Mouse (Mus musculus): ENCODE data around the gene Chad. TPM values are rescaled to one million over a fixed set of nuclear protein-coding genes. Genes with fewer than 3 reads are reported as not detected.

The Chad gene
- polyA plus RNA-seq, 1 experiment from 2014 or later, result 0.41 TPM

GRCm38 (mm10) chr11:94539761-94540160 is 25.1 kb upstream of the Chad start:
- WGBS, result 79% methylated on average over 7 of the region's 7 CpGs
- no peak overlapping the region for H3K9ac ChIP-seq (ENCODE audit: low read depth, low read length)
- no peak overlapping the region for H3K27ac ChIP-seq
- H3K36me3 ChIP-seq (ENCODE audit: insufficient read depth, low read length), result no peaks in the 10 kb centered on the region
- ATAC-seq (replicated peaks; ENCODE audit: low FRiP score, low read depth) (no peak), DNase-seq (ENCODE audit: low spot score) (no peak)
- no peak overlapping the region for H3K4me2 ChIP-seq (ENCODE audit: low read length)
- H3K9me3 ChIP-seq (replicated peaks; ENCODE audit: low read length), result no peaks in the 10 kb centered on the region
- H3K4me3 ChIP-seq (replicated peaks; ENCODE audit: low read depth, low read length), result no peak overlapping the region
- H3K4me1 ChIP-seq (replicated peaks; ENCODE audit: insufficient read depth, low read length), result no peaks in the 10 kb centered on the region
- H3K27me3 ChIP-seq (ENCODE audit: insufficient read depth, low read length), result no peaks in the 10 kb centered on the region
- no peak for TF ChIP-seq CTCF (IDR thresholded peaks at IDR 0.05; ENCODE audit: low read depth)

GRCm38 (mm10) chr11:94542400-94542799 is 22.4 kb upstream of the Chad start:
- H3K27me3 ChIP-seq (ENCODE audit: insufficient read depth, low read length), result no peaks in the 10 kb centered on the region
- no peak overlapping the region for H3K9ac ChIP-seq (ENCODE audit: low read depth, low read length)
- WGBS, result 86% methylated on average over 4 of the region's 4 CpGs
- no peak overlapping the region for H3K4me3 ChIP-seq (replicated peaks; ENCODE audit: low read depth, low read length)
- H3K27ac ChIP-seq, result no peak overlapping the region
- H3K4me2 ChIP-seq (ENCODE audit: low read length), result no peak overlapping the region
- H3K36me3 ChIP-seq (ENCODE audit: insufficient read depth, low read length), result no peaks in the 10 kb centered on the region
- no peaks in the 10 kb centered on the region for H3K4me1 ChIP-seq (replicated peaks; ENCODE audit: insufficient read depth, low read length)
- no peaks in the 10 kb centered on the region for H3K9me3 ChIP-seq (replicated peaks; ENCODE audit: low read length)
- DNase-seq (ENCODE audit: low spot score) (no peak), ATAC-seq (replicated peaks; ENCODE audit: low FRiP score, low read depth) (no peak)
- TF ChIP-seq CTCF (IDR thresholded peaks at IDR 0.05; ENCODE audit: low read depth), result no peak

DNA sequence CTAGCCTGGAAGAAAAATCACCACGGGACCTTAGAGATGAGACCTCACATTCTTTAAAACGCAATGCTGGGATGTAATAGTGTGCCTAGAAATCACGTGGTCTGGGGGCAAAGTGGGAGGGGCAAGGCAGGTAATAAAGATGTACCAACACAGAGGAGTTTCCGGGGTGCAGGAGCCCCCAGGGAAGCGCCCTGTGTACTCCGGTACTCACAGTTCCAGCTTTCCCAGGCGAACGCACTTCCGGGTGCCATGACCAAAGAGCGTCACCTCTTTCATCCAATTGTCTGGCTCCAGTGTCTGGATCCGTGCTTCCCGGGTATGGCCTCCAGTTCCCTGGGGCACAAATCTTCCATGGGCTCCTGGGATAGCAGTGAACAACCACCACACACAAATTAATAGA is 21.5 kb upstream of the Chad start:
- Histone ChIP-seq H3K4me3 (replicated peaks; ENCODE audit: low read depth, low read length) (no peak overlapping the region), H3K4me1 (replicated peaks; ENCODE audit: insufficient read depth, low read length) (peaks cover 3% of the 10 kb centered on the region; the same call in 1 of the 2 replicates), H3K27me3 (ENCODE audit: insufficient read depth, low read length) (no peaks in the 10 kb centered on the region), H3K36me3 (ENCODE audit: insufficient read depth, low read length) (no peaks in the 10 kb centered on the region), H3K27ac (no peak overlapping the region), H3K9me3 (replicated peaks; ENCODE audit: low read length) (no peaks in the 10 kb centered on the region), H3K4me2 (ENCODE audit: low read length) (no peak overlapping the region), H3K9ac (ENCODE audit: low read depth, low read length) (no peak overlapping the region)
- no peak for TF ChIP-seq CTCF (IDR thresholded peaks at IDR 0.05; ENCODE audit: low read depth)
- 87% methylated on average over 12 of the region's 12 CpGs for WGBS
- no peak for ATAC-seq (replicated peaks; ENCODE audit: low FRiP score, low read depth)
- no peak for DNase-seq (ENCODE audit: low spot score)

GRCm38 (mm10) chr11:94543932-94544331 is 20.9 kb upstream of the Chad start:
- no peak for ATAC-seq (replicated peaks; ENCODE audit: low FRiP score, low read depth)
- 21% methylated on average over 9 of the region's 9 CpGs for WGBS
- peak overlapping the region; percentile 31; the same call in 1 of the 2 replicates for H3K27ac ChIP-seq
- H3K27me3 ChIP-seq (ENCODE audit: insufficient read depth, low read length), result no peaks in the 10 kb centered on the region
- H3K4me1 ChIP-seq (replicated peaks; ENCODE audit: insufficient read depth, low read length), result peaks cover 7% of the 10 kb centered on the region; the same call in 1 of the 2 replicates
- no peak overlapping the region for H3K9ac ChIP-seq (ENCODE audit: low read depth, low read length)
- no peaks in the 10 kb centered on the region for H3K36me3 ChIP-seq (ENCODE audit: insufficient read depth, low read length)
- peak; percentile 93 for DNase-seq (ENCODE audit: low spot score)
- no peaks in the 10 kb centered on the region for H3K9me3 ChIP-seq (replicated peaks; ENCODE audit: low read length)
- H3K4me3 ChIP-seq (replicated peaks; ENCODE audit: low read depth, low read length), result no peak overlapping the region
- peak overlapping the region; percentile 39 for H3K4me2 ChIP-seq (ENCODE audit: low read length)
- TF ChIP-seq CTCF (IDR thresholded peaks at IDR 0.05; ENCODE audit: low read depth), result peak; percentile 95

DNA sequence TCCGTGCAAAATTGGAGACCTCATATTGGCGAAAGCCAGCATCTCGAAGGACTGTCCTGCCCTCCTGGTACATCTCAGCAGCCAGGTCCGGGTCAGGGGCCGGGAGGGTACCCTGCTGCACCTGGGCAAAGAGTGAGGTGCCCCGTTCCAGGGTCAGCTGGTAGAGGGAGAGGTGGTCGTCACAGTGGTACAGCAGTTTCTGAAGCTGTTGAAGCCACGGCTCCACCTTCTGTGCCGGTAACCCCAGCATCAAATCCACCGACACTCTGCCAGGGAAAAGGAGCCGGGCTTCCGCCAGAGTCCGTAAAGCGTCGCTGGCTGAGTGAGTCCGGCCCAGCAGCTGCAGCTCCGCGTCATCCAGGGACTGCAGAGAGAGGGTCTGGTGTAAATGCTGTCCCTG is 20.4 kb upstream of the Chad start:
- Histone ChIP-seq H3K4me3 (replicated peaks; ENCODE audit: low read depth, low read length) (no peak overlapping the region), H3K36me3 (ENCODE audit: insufficient read depth, low read length) (no peaks in the 10 kb centered on the region), H3K4me2 (ENCODE audit: low read length) (peak overlapping the region; percentile 39), H3K9me3 (replicated peaks; ENCODE audit: low read length) (no peaks in the 10 kb centered on the region), H3K27me3 (ENCODE audit: insufficient read depth, low read length) (no peaks in the 10 kb centered on the region), H3K4me1 (replicated peaks; ENCODE audit: insufficient read depth, low read length) (peaks cover 7% of the 10 kb centered on the region; the same call in 1 of the 2 replicates), H3K27ac (no peak overlapping the region), H3K9ac (ENCODE audit: low read depth, low read length) (no peak overlapping the region)
- DNase-seq (ENCODE audit: low spot score) (no peak), ATAC-seq (replicated peaks; ENCODE audit: low FRiP score, low read depth) (no peak)
- WGBS, result 53% methylated on average over 18 of the region's 18 CpGs
- TF ChIP-seq CTCF (IDR thresholded peaks at IDR 0.05; ENCODE audit: low read depth), result no peak

DNA sequence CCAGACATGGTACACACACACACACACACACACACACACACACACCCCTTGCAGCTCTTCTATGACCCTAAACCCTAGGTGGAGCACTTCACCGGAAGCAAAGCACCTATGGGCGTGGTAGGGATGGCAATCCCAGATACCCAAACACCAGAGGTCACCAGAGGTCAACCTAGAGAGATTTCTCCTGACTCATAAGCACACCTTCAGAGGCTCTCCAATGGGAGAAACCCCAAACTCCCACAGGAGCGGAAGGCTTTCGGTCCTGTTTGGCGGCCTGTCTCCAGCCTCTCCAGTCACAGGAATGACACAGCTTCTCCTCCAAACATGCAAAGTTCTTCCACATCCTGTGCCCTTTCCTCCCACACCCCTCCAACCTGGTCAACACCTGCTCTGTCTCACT is 18.5 kb upstream of the Chad start:
- Histone ChIP-seq H3K4me3 (replicated peaks; ENCODE audit: low read depth, low read length) (no peak overlapping the region), H3K4me2 (ENCODE audit: low read length) (no peak overlapping the region), H3K27ac (no peak overlapping the region), H3K27me3 (ENCODE audit: insufficient read depth, low read length) (no peaks in the 10 kb centered on the region), H3K4me1 (replicated peaks; ENCODE audit: insufficient read depth, low read length) (peaks cover 7% of the 10 kb centered on the region; the same call in 1 of the 2 replicates), H3K36me3 (ENCODE audit: insufficient read depth, low read length) (no peaks in the 10 kb centered on the region), H3K9me3 (replicated peaks; ENCODE audit: low read length) (no peaks in the 10 kb centered on the region), H3K9ac (ENCODE audit: low read depth, low read length) (no peak overlapping the region)
- DNase-seq (ENCODE audit: low spot score) (no peak), ATAC-seq (replicated peaks; ENCODE audit: low FRiP score, low read depth) (no peak)
- TF ChIP-seq CTCF (IDR thresholded peaks at IDR 0.05; ENCODE audit: low read depth), result no peak
- 97% methylated on average over 5 of the region's 5 CpGs for WGBS

GRCm38 (mm10) chr11:94547271-94547670 is 17.6 kb upstream of the Chad start:
- WGBS, result 92% methylated on average over 6 of the region's 6 CpGs
- no peak for ATAC-seq (replicated peaks; ENCODE audit: low FRiP score, low read depth)
- no peak overlapping the region for H3K4me3 ChIP-seq (replicated peaks; ENCODE audit: low read depth, low read length)

More at GRCm38 (mm10) chr11:94547271-94547670, 17.6 kb upstream of the Chad start:
- Histone ChIP-seq H3K27me3 (ENCODE audit: insufficient read depth, low read length) (no peaks in the 10 kb centered on the region), H3K9ac (ENCODE audit: low read depth, low read length) (no peak overlapping the region), H3K27ac (no peak overlapping the region), H3K9me3 (replicated peaks; ENCODE audit: low read length) (no peaks in the 10 kb centered on the region), H3K4me1 (replicated peaks; ENCODE audit: insufficient read depth, low read length) (peaks cover 7% of the 10 kb centered on the region; the same call in 1 of the 2 replicates), H3K4me2 (ENCODE audit: low read length) (no peak overlapping the region), H3K36me3 (ENCODE audit: insufficient read depth, low read length) (no peaks in the 10 kb centered on the region)
- DNase-seq (ENCODE audit: low spot score), result no peak
- TF ChIP-seq CTCF (IDR thresholded peaks at IDR 0.05; ENCODE audit: low read depth), result no peak

Data from kidney, postnatal 0 days (tissue).